Mouse (Mus musculus) liver, postnatal 0 days (tissue): Measurements from ENCODE around the gene Fnip1.

ENCODE experiments used
- CTCF ChIP-seq: sonication (generic); IDR thresholded peaks from 2 replicates; pipeline ENCODE4 v1.5.1; 2016; ENCODE audit warnings: antibody characterized with exemption, low read depth
- EP300 ChIP-seq: IDR thresholded peaks from 2 replicates; pipeline ENCODE4 v1.6.1; 2016; ENCODE audit warnings: antibody characterized with exemption, low read depth, mild to moderate bottlenecking

DNA sequence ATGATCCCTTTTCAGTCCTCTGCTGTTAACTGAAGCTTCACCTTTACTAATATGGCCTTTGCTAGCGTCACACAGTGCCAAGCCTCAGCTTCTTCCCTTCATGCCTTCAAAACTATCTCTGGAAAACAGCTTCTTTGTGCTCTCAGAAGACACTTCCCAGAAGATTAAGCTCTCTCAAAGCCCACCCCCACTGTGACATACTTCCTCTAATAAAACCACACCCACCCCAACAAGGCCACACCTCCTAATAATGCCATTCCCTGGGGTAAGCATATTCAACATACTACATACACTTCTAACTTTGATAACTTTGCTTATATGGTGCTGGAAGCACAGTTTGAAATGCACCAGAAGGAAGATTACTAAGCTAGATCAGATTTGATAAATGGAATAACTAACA is 92.9 kb downstream of the Fnip1 start:
- TF ChIP-seq EP300 = no peak
- TF ChIP-seq CTCF = no peak
